Mouse (Mus musculus): ENCODE results near the gene Rtp3. TPM values are rescaled to one million over a fixed set of nuclear protein-coding genes. Genes with fewer than 3 reads are reported as not detected.

Gene Rtp3
- polyA plus RNA-seq, 1 experiment from 2014 or later: 0.15 TPM

GRCm38 (mm10) chr9:110963566-110964115 is 26.7 kb downstream of the Rtp3 start:
- H3K27me3 ChIP-seq (ENCODE audit: insufficient read depth, poor library complexity, severe bottlenecking): no peaks in the 10 kb centered on the region
- H3K4me3 ChIP-seq: no peak overlapping the region
- WGBS: 79% methylated on average over 8 of the region's 8 CpGs
- DNase-seq (ENCODE audit: low spot score): no peak
- H3K27ac ChIP-seq: no peak overlapping the region
- H3K36me3 ChIP-seq: no peaks in the 10 kb centered on the region
- no peaks in the 10 kb centered on the region for H3K4me1 ChIP-seq
- no peaks in the 10 kb centered on the region for H3K9me3 ChIP-seq

- no peaks in the 10 kb centered on the region for H3K36me3 ChIP-seq
- H3K27ac ChIP-seq: no peak overlapping the region
- H3K27me3 ChIP-seq (ENCODE audit: insufficient read depth, poor library complexity, severe bottlenecking): no peaks in the 10 kb centered on the region
- H3K4me3 ChIP-seq: no peak overlapping the region
- H3K4me1 ChIP-seq: no peaks in the 10 kb centered on the region
- no peaks in the 10 kb centered on the region for H3K9me3 ChIP-seq
- DNase-seq (ENCODE audit: low spot score): no peak
- WGBS: 95% methylated on average over 8 of the region's 8 CpGs
Observed at GRCm38 (mm10) chr9:110961386-110961785, 29.0 kb downstream of the Rtp3 start.

GRCm38 (mm10) chr9:110960230-110961149 is 29.9 kb downstream of the Rtp3 start:
- 78% methylated on average over 13 of the region's 13 CpGs for WGBS

GRCm38 (mm10) chr9:110959669-110960068 is 30.7 kb downstream of the Rtp3 start:
- no peaks in the 10 kb centered on the region for H3K36me3 ChIP-seq
- no peaks in the 10 kb centered on the region for H3K9me3 ChIP-seq
- H3K27me3 ChIP-seq (ENCODE audit: insufficient read depth, poor library complexity, severe bottlenecking): peaks cover 15% of the 10 kb centered on the region; the same call in 1 of the 2 replicates
- 81% methylated on average over 5 of the region's 5 CpGs for WGBS
- H3K4me3 ChIP-seq: no peak overlapping the region
- no peaks in the 10 kb centered on the region for H3K4me1 ChIP-seq
- DNase-seq (ENCODE audit: low spot score): no peak
- no peak overlapping the region for H3K27ac ChIP-seq

More at GRCm38 (mm10) chr9:110960230-110961149, 29.9 kb downstream of the Rtp3 start:
- Histone ChIP-seq H3K27ac (no peak overlapping the region), H3K27me3 (ENCODE audit: insufficient read depth, poor library complexity, severe bottlenecking) (peaks cover 7% of the 10 kb centered on the region; the same call in 1 of the 2 replicates), H3K9me3 (no peaks in the 10 kb centered on the region), H3K4me1 (no peaks in the 10 kb centered on the region), H3K36me3 (no peaks in the 10 kb centered on the region), H3K4me3 (no peak overlapping the region)
- DNase-seq (ENCODE audit: low spot score): no peak

- H3K4me1 ChIP-seq: peaks cover 21% of the 10 kb centered on the region
- no peak overlapping the region for H3K4me3 ChIP-seq
- H3K27ac ChIP-seq: no peak overlapping the region
- no peaks in the 10 kb centered on the region for H3K36me3 ChIP-seq
- no peak for DNase-seq (ENCODE audit: low spot score)
- H3K9me3 ChIP-seq: no peaks in the 10 kb centered on the region
- 86% methylated on average over 6 of the region's 6 CpGs for WGBS
- peaks cover 23% of the 10 kb centered on the region; the same call in 1 of the 2 replicates for H3K27me3 ChIP-seq (ENCODE audit: insufficient read depth, poor library complexity, severe bottlenecking)
Observed at GRCm38 (mm10) chr9:110955962-110956361, 34.4 kb downstream of the Rtp3 start.

GRCm38 (mm10) chr9:110954681-110955445 is 35.5 kb downstream of the Rtp3 start:
- Histone ChIP-seq H3K27ac (no peak overlapping the region), H3K4me1 (peaks cover 21% of the 10 kb centered on the region), H3K36me3 (no peaks in the 10 kb centered on the region), H3K27me3 (ENCODE audit: insufficient read depth, poor library complexity, severe bottlenecking) (peaks cover 23% of the 10 kb centered on the region; the same call in 1 of the 2 replicates), H3K9me3 (no peaks in the 10 kb centered on the region), H3K4me3 (no peak overlapping the region; the same call in 1 of the 2 replicates)
- whole genome bisulfite sequencing: 41% methylated on average over 2 of the region's 2 CpGs
- DNase-seq (ENCODE audit: low spot score): no peak

- Histone ChIP-seq H3K36me3 (no peaks in the 10 kb centered on the region), H3K27ac (peak overlapping the region; percentile 84), H3K27me3 (ENCODE audit: insufficient read depth, poor library complexity, severe bottlenecking) (peaks cover 23% of the 10 kb centered on the region; the same call in 1 of the 2 replicates), H3K9me3 (no peaks in the 10 kb centered on the region), H3K4me1 (peaks cover 27% of the 10 kb centered on the region), H3K4me3 (peak overlapping the region; percentile 72)
- DNase-seq (ENCODE audit: low spot score): no peak
- 1% methylated on average over 44 of the region's 44 CpGs for WGBS
Observed at GRCm38 (mm10) chr9:110953550-110954461, 36.6 kb downstream of the Rtp3 start.

- no peaks in the 10 kb centered on the region for H3K9me3 ChIP-seq
- H3K27ac ChIP-seq: peak overlapping the region; percentile 84
- H3K36me3 ChIP-seq: no peaks in the 10 kb centered on the region
- no peak for DNase-seq (ENCODE audit: low spot score)
- peaks cover 32% of the 10 kb centered on the region for H3K4me1 ChIP-seq
- H3K4me3 ChIP-seq: peak overlapping the region; percentile 72
- peaks cover 23% of the 10 kb centered on the region; the same call in 1 of the 2 replicates for H3K27me3 ChIP-seq (ENCODE audit: insufficient read depth, poor library complexity, severe bottlenecking)
- 41% methylated on average over 5 of the region's 5 CpGs for WGBS
Observed at GRCm38 (mm10) chr9:110952931-110953549, 37.3 kb downstream of the Rtp3 start.

GRCm38 (mm10) chr9:110952398-110952797 is 38.0 kb downstream of the Rtp3 start:
- Histone ChIP-seq H3K36me3 (no peaks in the 10 kb centered on the region), H3K27me3 (ENCODE audit: insufficient read depth, poor library complexity, severe bottlenecking) (peaks cover 23% of the 10 kb centered on the region; the same call in 1 of the 2 replicates)
- 39% methylated on average over 6 of the region's 6 CpGs for WGBS

GRCm38 (mm10) chr9:110951866-110952265 is 38.5 kb downstream of the Rtp3 start:
- peaks cover 24% of the 10 kb centered on the region; the same call in 1 of the 2 replicates for H3K27me3 ChIP-seq (ENCODE audit: insufficient read depth, poor library complexity, severe bottlenecking)

More at GRCm38 (mm10) chr9:110952398-110952797, 38.0 kb downstream of the Rtp3 start:
- Histone ChIP-seq H3K9me3 (no peaks in the 10 kb centered on the region), H3K4me3 (no peak overlapping the region), H3K27ac (no peak overlapping the region), H3K4me1 (peaks cover 38% of the 10 kb centered on the region)
- DNase-seq (ENCODE audit: low spot score): no peak

GRCm38 (mm10) chr9:110951397-110951796 is 39.0 kb downstream of the Rtp3 start, which contains the start of gene Lrrc2:
Gene Lrrc2, plus strand, starts transcription at chr9:110951545.
- H3K27ac ChIP-seq: peak within 1 kb of the TSS; percentile 37
- peaks cover 29% of the 10 kb centered on the region; the same call in 1 of the 2 replicates for H3K27me3 ChIP-seq (ENCODE audit: insufficient read depth, poor library complexity, severe bottlenecking)
- H3K36me3 ChIP-seq: no peaks in the 10 kb centered on the region
- no peak within 1 kb of the TSS for H3K4me3 ChIP-seq
- 65% methylated on average over 11 of the region's 11 CpGs for WGBS
- peaks cover 48% of the 10 kb centered on the region for H3K4me1 ChIP-seq
- H3K9me3 ChIP-seq: no peaks in the 10 kb centered on the region
- DNase-seq (ENCODE audit: low spot score): no peak

More at GRCm38 (mm10) chr9:110951866-110952265, 38.5 kb downstream of the Rtp3 start:
- Histone ChIP-seq H3K36me3 (no peaks in the 10 kb centered on the region), H3K27ac (no peak overlapping the region), H3K4me3 (no peak overlapping the region), H3K4me1 (peaks cover 44% of the 10 kb centered on the region), H3K9me3 (no peaks in the 10 kb centered on the region)
- DNase-seq (ENCODE audit: low spot score): no peak
- 83% methylated on average over 13 of the region's 13 CpGs for WGBS
